Mouse (Mus musculus) cerebellum, adult 2 months (tissue): ENCODE measurements at regions not wholly inside any gene's neighbourhood (a gene's known extent, or its start where the extent isn't known, plus 50 kb on each side); places are given as distances from the start of the nearest gene placed in this dataset.

Source experiments
- CTCF ChIP-seq: fragments of 200-500 bp; IDR thresholded peaks from 2 replicates; pipeline ENCODE4 v1.5.1; 2011; ENCODE audit warnings: low read depth, mild to moderate bottlenecking, control low read depth, low read length, moderate library complexity, borderline replicate concordance; ENCODE audit not compliant: insufficient read depth
- POLR2A ChIP-seq: fragments of 200-500 bp; IDR thresholded peaks from 2 replicates; pipeline ENCODE4 v1.6.1; 2011; ENCODE audit warnings: low read length, control low read depth, borderline replicate concordance; ENCODE audit not compliant: insufficient read depth

GRCm38 (mm10) chr2:101370991-101371736 lies 253.4 kb upstream of the Rag2 start:
- no peak for TF ChIP-seq POLR2A
- no peak for TF ChIP-seq CTCF
